Mouse (Mus musculus): ENCODE data around the gene Slc11a1.
A peak's percentile ranks its signal among the peaks of the same experiment; 100 is the strongest.

The Slc11a1 gene

DNA sequence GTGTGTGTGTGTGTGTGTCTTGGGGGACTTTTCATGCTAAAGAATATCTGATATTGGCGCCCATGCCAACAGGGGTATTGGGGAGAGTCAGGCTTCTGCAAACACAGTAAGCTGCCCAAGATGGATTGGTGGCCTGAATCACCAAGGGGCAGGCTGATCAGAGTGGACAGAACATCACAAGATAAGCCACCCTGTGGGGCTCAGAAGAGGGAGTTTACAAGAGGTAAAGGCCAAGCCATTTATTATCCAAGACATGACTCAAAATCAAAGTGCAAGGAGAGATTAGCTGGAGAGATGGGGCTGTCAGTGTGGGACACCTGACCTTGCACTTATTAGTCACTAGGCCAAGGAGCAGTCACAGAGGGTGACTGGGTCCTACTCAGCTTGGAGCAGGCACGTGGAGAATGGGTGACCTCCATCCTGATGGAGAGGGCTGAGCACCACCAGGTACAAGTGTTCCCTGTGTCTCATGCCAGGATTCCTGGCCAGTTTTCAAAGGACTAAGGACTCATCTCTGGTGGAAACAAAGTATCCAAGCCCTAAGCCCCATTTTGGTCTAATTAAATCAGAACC, 36.8 kb downstream of the Slc11a1 start:
- no peak for DNase-seq

DNA sequence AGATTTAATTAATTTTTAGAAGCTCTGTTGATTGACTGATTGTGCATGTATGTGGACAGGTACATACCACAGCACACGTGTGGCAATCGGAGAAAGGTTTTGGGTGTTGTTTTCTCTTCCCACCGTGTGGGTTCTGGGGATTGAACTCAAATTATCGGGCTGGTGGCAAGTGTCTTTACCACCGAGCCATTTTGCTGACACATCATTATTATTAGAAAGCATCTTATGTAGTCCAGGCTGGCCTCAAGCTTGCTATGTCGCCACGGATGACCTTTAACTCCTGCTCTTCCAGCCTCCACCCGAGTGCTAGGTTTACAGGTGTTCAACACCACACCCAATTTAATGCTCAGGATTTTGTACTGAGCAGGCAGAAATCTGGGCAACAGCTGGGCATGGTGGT, 37.7 kb downstream of the Slc11a1 start:
- DNase-seq: no peak

DNA sequence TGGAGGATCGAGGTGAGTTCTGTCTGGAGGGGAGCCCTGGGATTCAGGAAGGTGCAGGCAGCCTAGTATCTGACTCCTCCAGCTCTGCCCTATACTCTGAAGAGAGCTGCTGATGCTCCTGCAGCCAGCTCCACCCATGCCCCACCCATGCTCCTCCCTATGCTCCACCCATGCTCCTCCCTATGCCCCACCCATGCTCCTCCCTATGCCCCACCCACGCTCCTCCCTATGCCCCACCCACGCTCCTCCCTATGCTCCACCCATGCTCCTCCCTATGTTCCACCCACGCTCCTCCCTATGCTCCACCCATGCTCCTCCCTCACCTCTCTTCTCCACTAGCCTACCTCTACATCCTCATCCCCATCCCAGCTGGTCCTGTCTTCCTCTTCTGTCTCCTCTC, 40.1 kb downstream of the Slc11a1 start:
- peak; percentile 45 to 47 for DNase-seq

DNA sequence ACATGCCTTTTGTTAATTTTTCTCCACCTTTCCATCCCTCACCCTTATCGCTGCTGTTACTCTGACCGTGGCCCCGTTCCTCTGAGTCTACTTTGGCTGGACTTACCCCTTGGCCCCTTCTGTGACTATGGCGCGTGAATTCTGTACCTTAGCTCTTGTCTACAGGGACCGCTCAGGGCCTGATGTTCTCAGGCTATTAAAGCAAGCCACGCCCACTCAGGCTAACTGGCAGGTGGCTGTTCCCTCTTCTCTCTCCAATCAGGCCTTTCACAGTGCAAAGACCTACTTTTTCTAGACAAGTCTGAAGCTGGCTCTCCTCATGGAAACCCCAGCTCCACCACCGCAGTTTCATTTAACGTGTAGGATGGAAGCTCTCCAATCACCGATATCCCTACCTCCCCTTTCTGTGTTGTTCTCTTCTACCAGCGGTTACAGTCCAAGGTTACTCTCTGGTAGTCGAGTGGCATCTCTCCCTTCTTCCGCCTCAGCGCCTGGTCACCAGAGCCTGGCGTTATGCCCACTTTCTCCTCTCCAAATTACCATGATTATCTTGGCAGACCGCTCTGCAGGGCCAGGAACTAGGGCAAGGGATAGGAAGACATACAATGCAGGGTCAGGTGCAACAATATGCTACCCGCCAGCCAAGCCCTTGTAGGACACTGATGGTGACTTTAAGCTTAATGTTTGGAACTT, 43.9 kb downstream of the Slc11a1 start:
- DNase-seq: no peak

DNA sequence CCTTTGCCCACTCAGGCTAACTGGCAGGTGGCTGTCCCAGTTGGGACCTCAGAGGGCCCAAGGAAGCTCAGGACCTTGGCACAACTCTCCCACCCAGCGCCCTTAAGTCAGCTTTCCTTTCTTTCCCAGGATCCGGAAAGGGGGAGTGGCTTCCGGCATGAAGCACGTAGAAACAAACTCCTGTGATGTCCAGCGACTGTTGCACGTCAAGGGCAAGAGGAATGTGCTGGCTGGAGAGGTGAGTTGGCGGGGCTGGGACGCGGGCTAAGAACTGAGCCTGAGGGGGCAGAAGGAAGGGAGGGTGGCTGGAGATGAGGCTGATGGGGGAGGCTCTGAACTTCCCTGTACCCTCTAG, 44.4 kb downstream of the Slc11a1 start:
- DNase-seq: peak; percentile 46 to 55

DNA sequence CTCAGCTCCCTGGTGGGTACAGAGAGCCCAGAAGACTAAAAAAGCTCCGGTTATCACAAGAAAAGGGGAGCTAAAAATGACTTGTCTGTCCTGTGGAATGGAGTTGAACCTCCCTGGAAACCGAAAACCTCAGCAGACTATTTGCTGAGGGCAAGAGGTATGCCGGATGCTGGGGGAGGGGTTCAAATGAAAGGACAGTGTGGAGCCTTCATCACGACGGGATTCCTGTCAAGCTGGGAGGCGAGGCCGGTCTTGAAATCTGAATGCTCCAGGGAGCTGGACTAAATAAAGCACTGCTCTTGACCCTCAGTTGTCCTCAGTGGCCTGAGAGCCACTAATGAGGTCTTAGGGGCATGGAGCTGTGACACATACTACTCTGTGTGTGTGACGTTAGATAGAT, 48.2 kb downstream of the Slc11a1 start:
- no peak for DNase-seq

DNA sequence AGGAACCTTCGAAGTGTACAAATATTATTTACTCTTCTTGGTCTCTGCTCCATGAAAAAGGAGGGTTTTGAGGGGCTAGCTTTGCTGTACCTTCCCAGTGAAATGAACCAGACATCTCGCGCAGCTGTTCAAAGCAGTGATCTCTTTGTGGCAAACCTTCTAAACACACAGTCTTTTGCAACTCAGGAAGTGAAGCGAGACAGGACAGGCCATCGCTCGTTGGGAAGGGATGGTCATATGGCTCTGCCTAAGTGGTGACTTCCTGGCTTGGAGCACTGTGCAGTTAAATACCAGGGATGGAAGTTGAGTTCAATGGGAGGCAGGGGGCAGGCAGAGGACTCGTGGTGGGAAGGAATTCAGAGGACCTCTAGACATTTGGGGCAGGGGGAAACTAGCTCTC, 50.9 kb downstream of the Slc11a1 start:
- no peak for DNase-seq

DNA sequence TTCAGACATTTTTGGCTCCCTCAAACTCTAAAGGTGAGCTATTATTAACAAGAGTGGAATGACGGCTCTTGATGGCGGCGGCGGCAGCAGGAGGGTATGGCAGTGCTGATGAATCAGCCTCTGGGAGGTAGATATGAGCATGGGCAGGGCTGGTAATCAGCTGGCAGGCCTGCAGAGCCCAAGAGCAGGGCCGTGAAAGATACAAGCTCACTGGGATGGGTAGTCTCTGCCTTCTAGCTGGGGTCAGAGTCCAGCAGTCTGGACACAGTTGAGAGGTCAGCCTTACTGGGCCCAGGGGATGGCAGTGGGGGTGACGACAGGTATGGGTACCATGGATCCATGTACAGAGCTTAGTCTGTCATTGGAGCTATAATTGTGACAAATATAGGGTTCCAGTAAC, 58.2 kb downstream of the Slc11a1 start:
- DNase-seq: no peak

DNA sequence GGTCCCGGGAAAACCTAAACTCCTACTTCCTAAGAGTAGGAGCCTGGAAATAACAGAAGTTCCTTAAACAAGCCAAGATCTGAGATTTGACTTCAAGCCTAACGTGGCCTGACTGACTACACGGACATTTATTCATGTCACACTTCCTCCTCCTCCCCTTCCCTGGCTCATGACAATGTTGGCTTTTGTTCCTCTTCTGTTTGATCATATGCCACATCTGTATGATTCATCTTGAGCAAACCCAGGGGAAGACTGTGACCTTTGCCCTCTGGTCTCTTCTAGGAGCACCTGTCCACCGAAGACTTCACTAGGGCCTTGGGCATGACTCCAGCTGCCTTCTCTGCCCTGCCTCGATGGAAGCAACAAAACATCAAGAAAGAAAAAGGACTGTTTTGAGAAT, 59.6 kb downstream of the Slc11a1 start:
- no peak for DNase-seq

DNA sequence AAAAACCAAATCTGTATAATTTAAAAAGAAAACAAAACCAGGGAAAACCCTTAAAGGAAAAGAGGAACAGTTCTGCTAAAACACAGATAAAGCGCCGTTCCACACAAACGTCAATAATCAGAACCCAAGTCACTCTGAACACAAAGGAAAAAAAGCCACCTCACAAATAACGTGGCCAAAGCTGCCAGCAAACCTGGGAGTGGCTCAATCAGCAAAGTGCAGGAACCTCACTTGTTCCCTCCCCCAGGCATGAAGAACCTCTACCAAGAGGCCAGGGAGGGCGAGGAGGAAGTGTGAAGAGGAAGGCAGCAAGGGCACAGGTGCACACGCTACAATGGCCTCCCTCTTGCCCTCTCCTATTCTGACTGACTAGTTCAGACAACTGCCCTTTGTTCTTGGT, 60.6 kb downstream of the Slc11a1 start:
- DNase-seq: peak in 1 of 2 experiments; percentile 27

Data from lung, postnatal 4 days (tissue).